Mouse (Mus musculus) liver, adult 2 months (tissue): ENCODE data around the gene Cdkn2aipnl. TPM values are rescaled to one million over a fixed set of nuclear protein-coding genes. Genes with fewer than 3 reads are reported as not detected.

Experiments used
- DNase-seq: peaks from one replicate; pipeline ENCODE4 v3.0.0-alpha.2; 2011; ENCODE audit warnings: low read depth, low spot score; ENCODE audit errors: extremely low read depth
- H3K27ac ChIP-seq: fragments of 200-500 bp; replicated peaks from 2 replicates; pipeline ENCODE4 v1.5.1; 2012; ENCODE audit warnings: low read depth, mild to moderate bottlenecking, control low read depth, inconsistent platforms, low read length; ENCODE audit not compliant: insufficient read depth
- H3K27me3 ChIP-seq: fragments of 200-500 bp; 2 replicates; pipeline ENCODE4 v1.6.1; 2012; ENCODE audit warnings: mild to moderate bottlenecking, moderate library complexity, low read length, inconsistent platforms; ENCODE audit not compliant: control insufficient read depth, insufficient read depth
- H3K36me3 ChIP-seq: fragments of 200-500 bp; 2 replicates; pipeline ENCODE4 v1.6.1; 2012; ENCODE audit warnings: low read length, inconsistent platforms; ENCODE audit not compliant: control insufficient read depth, insufficient read depth
- H3K4me1 ChIP-seq: fragments of 200-500 bp; 2 replicates; pipeline ENCODE4 v1.6.1; 2011; ENCODE audit warnings: low read length; ENCODE audit not compliant: control insufficient read depth, insufficient read depth
- H3K4me3 ChIP-seq: fragments of 200-500 bp; 2 replicates; pipeline ENCODE4 v1.5.1; 2011; ENCODE audit warnings: low read depth, mild to moderate bottlenecking, control low read depth, low read length, moderate library complexity; ENCODE audit not compliant: insufficient read depth
- H3K79me2 ChIP-seq: fragments of 200-500 bp; 2 replicates; pipeline ENCODE4 v1.6.1; 2012; ENCODE audit warnings: inconsistent platforms, mild to moderate bottlenecking, low read length, moderate library complexity; ENCODE audit not compliant: control insufficient read depth, insufficient read depth
- H3K9ac ChIP-seq: fragments of 200-500 bp; 2 replicates; pipeline ENCODE4 v1.6.1; 2012; ENCODE audit warnings: low read depth, mild to moderate bottlenecking, control low read depth, inconsistent platforms, low read length
- CTCF ChIP-seq: fragments of 200-500 bp; IDR thresholded peaks from 2 replicates; pipeline ENCODE4 v1.5.1; 2011; ENCODE audit warnings: low read depth, low read length, control low read depth
- POLR2A ChIP-seq: fragments of 200-500 bp; IDR thresholded peaks from 2 replicates; pipeline ENCODE4 v1.6.1; 2011; ENCODE audit warnings: low read length, control low read depth; ENCODE audit not compliant: insufficient read depth; ENCODE audit errors: extremely low read depth
- WGBS: fragments of 180-500 bp; shearing (Covaris S2); methylation state at CpG from one replicate; pipeline ENCODE4 v1.1.7; 2018; 5-methylcytosine and 5-hydroxymethylcytosine counted together
- polyA plus RNA-seq: library from polyadenylated mRNA; depleted of rRNA; stranded (reverse); fragments of >200 nt; gene quantifications from 2 replicates; pipeline ENCODE4 v1.2.3, GENCODE M21; 2012
- total RNA-seq: library from RNA; depleted of rRNA; stranded (reverse); fragments of >200 nt; gene quantifications from 2 replicates; pipeline ENCODE4 v1.2.3, GENCODE M21; 2014

The Cdkn2aipnl gene
- total and polyA plus RNA-seq, 2 experiments, result 9.4 to 11.5 TPM

- H3K36me3 ChIP-seq, result no peaks in the 10 kb centered on the region
- H3K79me2 ChIP-seq, result no peaks in the 10 kb centered on the region
- WGBS, result 63% methylated on average over 9 of the region's 9 CpGs
- no peaks in the 10 kb centered on the region for H3K4me1 ChIP-seq
- H3K27ac ChIP-seq, result no peak overlapping the region
- TF ChIP-seq CTCF (no peak), POLR2A (no peak)
- H3K4me3 ChIP-seq, result no peak overlapping the region
- H3K27me3 ChIP-seq, result no peaks in the 10 kb centered on the region
- H3K9ac ChIP-seq, result no peak overlapping the region
- DNase-seq, result no peak
Measured at GRCm38 (mm10) chr11:51949155-51949840, 18.2 kb upstream of the Cdkn2aipnl start.

DNA sequence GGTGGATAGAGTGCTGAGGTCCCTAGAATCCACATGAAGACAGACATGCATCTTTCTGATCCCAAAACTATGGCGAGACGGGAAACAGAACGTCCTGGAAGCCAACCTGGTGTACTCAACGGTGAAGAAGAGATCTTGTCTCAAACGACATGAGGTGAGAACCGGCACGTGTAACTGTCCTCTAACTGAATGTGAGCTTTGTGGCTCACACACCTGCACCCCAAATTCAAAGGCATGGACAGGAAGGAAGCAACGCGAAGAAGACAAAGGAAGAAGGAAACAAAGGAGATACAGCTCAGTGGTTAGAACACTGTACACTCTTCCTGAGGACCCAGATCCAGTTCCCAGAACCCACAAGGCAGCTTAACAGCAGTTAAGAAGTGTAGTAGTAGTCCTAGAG lies 17.5 kb upstream of the Cdkn2aipnl start:
- no peaks in the 10 kb centered on the region for H3K4me1 ChIP-seq
- H3K9ac ChIP-seq, result no peak overlapping the region
- DNase-seq, result no peak
- TF ChIP-seq POLR2A (no peak), CTCF (no peak)
- 81% methylated on average over 9 of the region's 9 CpGs for WGBS
- no peak overlapping the region for H3K27ac ChIP-seq
- no peak overlapping the region for H3K4me3 ChIP-seq
- H3K79me2 ChIP-seq, result no peaks in the 10 kb centered on the region
- no peaks in the 10 kb centered on the region for H3K36me3 ChIP-seq
- no peaks in the 10 kb centered on the region for H3K27me3 ChIP-seq

DNA sequence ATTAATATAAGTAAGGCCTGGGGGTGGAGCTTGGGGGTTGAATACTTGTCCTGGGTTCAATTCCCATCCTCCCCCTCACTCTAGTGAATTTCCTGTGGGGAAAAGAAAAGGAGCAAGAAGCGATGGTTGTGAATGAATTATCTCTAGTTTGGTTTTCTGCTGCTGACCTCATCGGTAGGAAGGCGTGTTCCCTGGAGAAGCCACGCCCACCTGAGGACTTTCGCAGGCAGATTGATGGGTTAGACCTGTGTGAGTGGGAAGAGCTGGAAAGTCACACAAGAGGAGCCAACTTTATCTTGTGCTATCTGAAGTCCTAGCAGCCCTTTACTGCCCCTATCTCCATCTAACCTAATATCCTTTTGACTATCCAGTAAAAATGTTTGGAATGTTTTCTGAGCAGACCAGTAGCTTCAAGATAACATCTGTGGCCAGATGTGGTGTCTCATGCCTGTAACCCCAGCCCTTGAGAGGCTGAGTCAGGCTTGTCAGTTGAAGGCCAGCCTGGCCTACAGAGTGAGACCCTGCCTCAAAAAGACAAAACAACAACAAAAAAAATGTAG lies 15.5 kb upstream of the Cdkn2aipnl start:
- H3K4me3 ChIP-seq, result no peak overlapping the region
- H3K4me1 ChIP-seq, result no peaks in the 10 kb centered on the region
- no peak for TF ChIP-seq CTCF
- no peak for TF ChIP-seq POLR2A
- no peaks in the 10 kb centered on the region for H3K27me3 ChIP-seq
- no peaks in the 10 kb centered on the region for H3K79me2 ChIP-seq
- DNase-seq, result no peak
- H3K9ac ChIP-seq, result no peak overlapping the region
- H3K36me3 ChIP-seq, result no peaks in the 10 kb centered on the region
- 69% methylated on average over 5 of the region's 5 CpGs for WGBS
- H3K27ac ChIP-seq, result no peak overlapping the region

- TF ChIP-seq CTCF (no peak), POLR2A (no peak)
- no peaks in the 10 kb centered on the region for H3K27me3 ChIP-seq
- 86% methylated on average over 9 of the region's 9 CpGs for WGBS
- no peak overlapping the region for H3K9ac ChIP-seq
- no peaks in the 10 kb centered on the region for H3K4me1 ChIP-seq
- no peaks in the 10 kb centered on the region for H3K79me2 ChIP-seq
- no peaks in the 10 kb centered on the region for H3K36me3 ChIP-seq
- no peak overlapping the region for H3K27ac ChIP-seq
- DNase-seq, result no peak
- no peak overlapping the region for H3K4me3 ChIP-seq
Measured at GRCm38 (mm10) chr11:51956112-51956511, 11.3 kb upstream of the Cdkn2aipnl start.

- 96% methylated on average over 4 of the region's 4 CpGs for WGBS
- Histone ChIP-seq H3K36me3 (no peaks in the 10 kb centered on the region), H3K79me2 (no peaks in the 10 kb centered on the region), H3K9ac (no peak overlapping the region), H3K4me3 (no peak overlapping the region), H3K27me3 (no peaks in the 10 kb centered on the region), H3K27ac (no peak overlapping the region), H3K4me1 (no peaks in the 10 kb centered on the region)
- TF ChIP-seq POLR2A (no peak), CTCF (no peak)
- DNase-seq, result no peak
Measured at GRCm38 (mm10) chr11:51957760-51958159, 9.7 kb upstream of the Cdkn2aipnl start.

DNA sequence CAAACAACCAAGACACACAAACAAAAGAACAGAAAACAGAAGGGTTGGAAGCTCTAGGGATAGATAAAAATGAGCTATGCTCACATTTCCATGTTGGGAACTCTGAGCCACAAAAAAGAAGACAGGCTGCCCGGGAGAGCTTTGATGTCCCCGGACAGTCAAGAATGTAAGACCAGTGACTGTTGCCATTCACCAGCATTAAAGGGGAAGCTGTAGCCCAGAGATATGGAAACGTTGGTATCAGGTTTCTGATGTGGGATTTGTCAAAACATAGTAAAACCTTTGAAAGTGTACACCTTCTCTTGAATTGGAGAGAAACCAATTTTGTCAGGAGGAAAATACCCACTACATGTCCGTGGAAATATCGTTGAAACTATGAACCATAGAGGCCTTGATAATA lies 8.0 kb upstream of the Cdkn2aipnl start:
- Histone ChIP-seq H3K4me3 (no peak overlapping the region), H3K27ac (no peak overlapping the region), H3K36me3 (no peaks in the 10 kb centered on the region), H3K9ac (no peak overlapping the region), H3K79me2 (no peaks in the 10 kb centered on the region), H3K4me1 (no peaks in the 10 kb centered on the region), H3K27me3 (no peaks in the 10 kb centered on the region)
- no peak for DNase-seq
- 86% methylated on average over 5 of the region's 5 CpGs for WGBS
- TF ChIP-seq CTCF, result no peak
- TF ChIP-seq POLR2A, result no peak
